Mouse (Mus musculus) left cerebral cortex, adult 11 months (tissue): ENCODE measurements around the gene Btbd6.

Experiments used
- DNase-seq: peaks from one replicate; pipeline ENCODE4 v3.0.0; 2022; ENCODE audit warnings: low spot score

Gene Btbd6

GRCm38 (mm10) chr12:113011702-113012360, 35.5 kb downstream of the Btbd6 start:
- DNase-seq = no peak

- DNase-seq = no peak
These were observed 36.2 kb downstream of the Btbd6 start for GRCm38 (mm10) chr12:113012443-113012842.

GRCm38 (mm10) chr12:113013021-113013491, 36.8 kb downstream of the Btbd6 start:
- DNase-seq = peak; percentile 72

- DNase-seq = peak; percentile 85
These were observed 37.6 kb downstream of the Btbd6 start, which contains the start of gene Pacs2 for GRCm38 (mm10) chr12:113013604-113014558. TSS of gene Pacs2 (plus strand) at chr12:113014508.

- DNase-seq = no peak
These were observed 38.6 kb downstream of the Btbd6 start for GRCm38 (mm10) chr12:113014561-113015556.

GRCm38 (mm10) chr12:113015956-113016355, 39.7 kb downstream of the Btbd6 start:
- DNase-seq = no peak

GRCm38 (mm10) chr12:113016976-113017375, 40.7 kb downstream of the Btbd6 start:
- DNase-seq = peak; percentile 70

GRCm38 (mm10) chr12:113017429-113017984, 41.2 kb downstream of the Btbd6 start:
- no peak for DNase-seq

- no peak for DNase-seq
These were observed 42.5 kb downstream of the Btbd6 start for GRCm38 (mm10) chr12:113018763-113019162.

- no peak for DNase-seq
These were observed 45.2 kb downstream of the Btbd6 start for GRCm38 (mm10) chr12:113021488-113021887.

GRCm38 (mm10) chr12:113023082-113023481, 46.8 kb downstream of the Btbd6 start:
- DNase-seq = no peak

- no peak for DNase-seq
These were observed 50.3 kb downstream of the Btbd6 start for GRCm38 (mm10) chr12:113026557-113026956.

- DNase-seq = no peak
These were observed 51.2 kb downstream of the Btbd6 start for GRCm38 (mm10) chr12:113027495-113027894.

GRCm38 (mm10) chr12:113028067-113028466, 51.8 kb downstream of the Btbd6 start:
- DNase-seq = no peak
